Mouse (Mus musculus) limb, embryonic 12.5 days (tissue): Measurements from ENCODE around the gene Gpatch11. TPM values are rescaled to one million over a fixed set of nuclear protein-coding genes. Genes with fewer than 3 reads are reported as not detected.
"Not testable (repeated sequence)": the region's sequence is repeated elsewhere in the genome, so short reads cannot be mapped to it uniquely, and the experiment has no call there.

Source experiments
- ATAC-seq: fragments of 200-750 bp; cut with Nextera tagmentation; 2 replicates; pipeline ENCODE4 v1.8.0; 2017; ENCODE audit warnings: low read depth, moderate TSS enrichment; ENCODE audit not compliant: insufficient number of reproducible peaks, insufficient read depth, low FRiP score, low TSS enrichment
- H3K27ac ChIP-seq: fragments of 300-500 bp; sonication (generic); 2 replicates; pipeline ENCODE4 v1.5.1; 2016; ENCODE audit warnings: mild to moderate bottlenecking, moderate library complexity
- H3K27me3 ChIP-seq: fragments of 300-500 bp; sonication (generic); 2 replicates; pipeline ENCODE4 v1.6.1; 2016; ENCODE audit warnings: mild to moderate bottlenecking, moderate library complexity
- H3K36me3 ChIP-seq: fragments of 300-500 bp; sonication (generic); 2 replicates; pipeline ENCODE4 v1.6.1; 2016; ENCODE audit warnings: mild to moderate bottlenecking, moderate library complexity
- H3K4me1 ChIP-seq: fragments of 300-500 bp; sonication (generic); replicated peaks from 2 replicates; pipeline ENCODE4 v1.6.1; 2016
- H3K4me2 ChIP-seq: fragments of 300-500 bp; sonication (generic); 2 replicates; pipeline ENCODE4 v1.6.1; 2016; ENCODE audit warnings: mild to moderate bottlenecking, moderate library complexity
- H3K4me3 ChIP-seq: fragments of 300-500 bp; sonication (generic); replicated peaks from 2 replicates; pipeline ENCODE4 v1.5.1; 2016; ENCODE audit warnings: mild to moderate bottlenecking
- H3K9ac ChIP-seq: fragments of 300-500 bp; sonication (generic); replicated peaks from 2 replicates; pipeline ENCODE4 v1.6.1; 2016; ENCODE audit warnings: mild to moderate bottlenecking, moderate library complexity
- H3K9me3 ChIP-seq: fragments of 300-500 bp; sonication (generic); 2 replicates; pipeline ENCODE4 v1.6.1; 2016; ENCODE audit warnings: mild to moderate bottlenecking, moderate library complexity
- WGBS: fragments of 180-500 bp; shearing (Covaris S2); methylation state at CpG from one replicate; pipeline ENCODE4 v1.1.7; 2016; 5-methylcytosine and 5-hydroxymethylcytosine counted together
- polyA plus RNA-seq: library from polyadenylated mRNA; unstranded; fragments of >200 nt; fragmentation: Nextera tagmentation; extraction: Ambion mirVana; gene quantifications from 2 replicates; pipeline ENCODE4 v1.2.1, GENCODE M21; 2016

Gene Gpatch11
- 48.2 and 52.4 TPM in 2 replicates for polyA plus RNA-seq

DNA sequence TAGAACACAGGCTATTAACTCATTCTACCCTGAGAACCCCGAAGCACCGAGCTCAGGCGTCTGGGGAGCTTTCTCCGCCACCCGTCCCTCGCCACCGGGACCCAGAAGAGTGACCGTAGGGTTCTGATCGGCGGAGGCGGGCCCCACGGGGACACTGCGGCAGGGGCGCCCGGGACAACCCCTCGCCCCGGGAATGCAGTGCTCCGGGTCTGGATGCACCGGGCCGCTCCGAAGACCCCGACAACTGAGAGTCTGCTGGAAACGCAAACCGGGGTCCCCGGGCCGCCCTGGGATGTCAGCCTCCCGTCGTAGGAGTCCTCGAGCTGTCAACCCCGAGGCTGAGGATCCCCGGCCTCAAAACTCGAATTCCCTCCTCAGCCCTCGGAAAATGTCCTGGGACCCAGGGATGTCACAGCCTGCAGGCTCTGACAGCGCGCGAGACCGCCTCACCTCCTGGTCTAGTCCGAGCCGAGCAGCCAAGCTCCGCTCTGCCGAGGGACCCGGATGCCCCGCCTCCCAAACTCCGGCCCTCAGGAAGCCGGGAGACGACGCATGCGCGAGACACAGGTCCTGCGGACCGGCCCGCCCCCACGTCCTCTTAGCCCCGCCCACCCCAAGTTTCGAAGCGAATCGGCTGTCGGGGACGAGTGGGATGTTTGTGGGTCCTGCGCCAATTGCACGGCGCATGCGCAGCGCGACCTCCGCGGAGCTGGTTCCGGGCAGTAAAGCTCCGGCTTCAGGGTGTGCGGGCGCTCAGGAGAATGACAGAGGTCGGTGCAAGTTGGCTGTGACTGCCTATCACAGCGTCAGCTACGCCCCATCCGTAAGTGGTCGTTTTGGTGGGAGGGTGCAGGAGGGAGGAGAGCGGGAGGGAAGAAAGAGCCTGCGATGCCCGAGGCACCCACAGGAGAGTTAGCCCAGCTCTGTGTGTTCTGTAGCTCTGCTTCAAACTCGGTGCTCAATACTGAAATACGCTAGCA lies at the start of gene Gpatch11, which contains the start of gene Heatr5b:
Gene Gpatch11 (plus strand): TSS at position 712 of the 980 bp plus-strand sequence.
Gene Heatr5b (minus strand): TSS at position 509 of the 980 bp plus-strand sequence.
- H3K27me3 ChIP-seq: no peaks in the 10 kb centered on the region
- H3K9me3 ChIP-seq: no peaks in the 10 kb centered on the region
- H3K9ac ChIP-seq: peak within 1 kb of the TSS; percentile 86
- H3K36me3 ChIP-seq: peaks cover 34% of the 10 kb centered on the region
- H3K4me2 ChIP-seq: peak within 1 kb of the TSS; percentile 82
- peak within 1 kb of the TSS; percentile 87 for H3K27ac ChIP-seq
- H3K4me1 ChIP-seq: peaks cover 10% of the 10 kb centered on the region
- WGBS: under 1% methylated on average over 81 of the region's 81 CpGs
- ATAC-seq: peak; percentile 99
- peak within 1 kb of the TSS; percentile 84 for H3K4me3 ChIP-seq

DNA sequence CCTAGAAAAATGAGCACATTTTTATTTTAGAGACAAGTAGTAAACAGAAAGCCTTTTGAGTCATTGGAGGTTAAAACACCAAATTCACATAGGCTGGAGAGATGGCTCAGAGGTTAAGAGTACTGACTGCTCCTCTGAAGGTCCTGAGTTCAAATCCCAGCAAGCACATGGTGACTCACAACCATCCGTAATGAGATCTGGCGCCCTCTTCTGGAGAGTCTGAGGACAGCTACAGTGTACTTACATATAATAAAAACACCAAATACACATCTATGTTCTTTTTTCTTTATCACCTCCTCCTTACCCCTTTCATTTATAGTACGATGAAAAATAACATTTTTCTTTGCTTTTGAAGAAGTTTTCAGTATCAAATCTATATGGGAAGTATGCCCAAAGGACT lies 47.1 kb upstream of the Gpatch11 start:
- not testable (repeated sequence) for H3K9ac ChIP-seq, H3K27ac ChIP-seq, H3K4me2 ChIP-seq, H3K27me3 ChIP-seq, H3K4me3 ChIP-seq, ATAC-seq, H3K9me3 ChIP-seq, H3K4me1 ChIP-seq
- 76% methylated on average over 3 of the region's 3 CpGs for WGBS
- H3K36me3 ChIP-seq: peaks cover 47% of the 10 kb centered on the region

DNA sequence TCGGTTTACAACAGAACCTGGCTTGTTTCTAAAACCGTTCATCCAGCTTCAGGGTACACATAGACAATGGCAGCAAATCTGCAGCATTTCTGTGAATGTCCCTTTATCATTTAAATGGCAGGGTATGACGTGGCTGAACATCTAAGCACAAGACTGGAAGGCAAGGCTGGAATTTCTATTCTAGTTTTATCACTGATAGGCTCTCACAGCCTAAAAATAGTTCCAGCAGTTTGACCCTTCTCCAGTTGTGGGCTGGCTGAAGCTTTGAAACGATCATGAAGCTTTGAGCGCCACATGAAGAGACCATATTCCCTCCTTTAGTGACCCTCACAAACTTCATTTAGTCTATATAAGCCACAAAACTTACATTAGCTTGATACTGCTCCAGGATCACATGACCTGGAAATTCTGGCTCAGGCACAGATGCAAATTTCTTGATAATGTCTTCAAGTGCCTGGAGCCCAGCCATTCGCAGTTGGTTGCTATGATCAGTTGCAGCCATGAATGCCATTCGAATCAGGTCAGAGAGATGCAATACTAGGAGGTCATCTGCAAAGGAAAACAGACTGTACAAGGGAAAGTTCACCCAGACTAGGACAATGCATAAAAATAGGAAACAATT lies 44.2 kb upstream of the Gpatch11 start:
- Histone ChIP-seq H3K27ac (no peak overlapping the region), H3K36me3 (peaks cover 60% of the 10 kb centered on the region)
- WGBS: 87% methylated on average over 7 of the region's 7 CpGs

DNA sequence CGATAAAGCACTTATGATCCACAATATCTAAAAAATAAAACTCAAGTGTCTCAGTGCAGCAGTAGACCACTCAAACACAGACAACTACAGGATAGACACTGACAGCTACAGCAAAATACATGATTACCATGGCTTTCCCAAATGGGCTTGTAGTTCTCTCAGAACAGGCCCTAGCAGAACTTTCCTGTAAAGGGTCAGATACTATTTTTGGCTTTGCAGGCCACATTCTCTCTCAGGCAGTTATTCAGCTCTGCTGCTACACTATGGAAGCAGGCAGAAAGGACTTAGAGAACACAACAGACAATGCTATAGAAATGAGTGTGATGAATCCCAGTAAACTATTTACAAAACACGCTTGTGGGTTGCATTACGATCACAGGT lies 43.7 kb upstream of the Gpatch11 start:
- no peak overlapping the region for H3K4me3 ChIP-seq

More for the DNA sequence above, 44.2 kb upstream of the Gpatch11 start:
- no peaks in the 10 kb centered on the region for H3K4me1 ChIP-seq
- H3K4me3 ChIP-seq: no peak overlapping the region
- ATAC-seq: no peak
- H3K9me3 ChIP-seq: no peaks in the 10 kb centered on the region
- H3K4me2 ChIP-seq: no peak overlapping the region
- no peak overlapping the region for H3K9ac ChIP-seq
- no peaks in the 10 kb centered on the region for H3K27me3 ChIP-seq

DNA sequence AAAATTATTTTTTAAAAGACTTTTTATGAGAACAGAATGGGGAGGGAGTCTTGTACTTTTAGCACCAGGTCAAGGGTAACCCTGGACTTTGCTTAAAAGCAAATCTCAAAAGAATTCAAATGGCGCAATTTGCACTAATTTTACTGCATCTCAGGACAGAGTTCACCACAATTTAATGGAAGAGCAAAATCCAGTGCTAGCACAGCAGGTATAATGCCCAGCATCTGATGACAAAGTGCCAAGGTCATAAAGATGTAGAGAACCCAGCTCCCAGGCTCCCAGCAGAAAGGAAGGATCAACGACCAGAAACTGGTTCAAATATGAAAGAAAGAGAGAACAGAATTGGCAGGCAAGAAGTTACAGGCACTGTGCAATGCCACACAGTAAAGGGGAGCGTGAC lies 43.2 kb upstream of the Gpatch11 start:
- Histone ChIP-seq H3K27ac (no peak overlapping the region), H3K9me3 (no peaks in the 10 kb centered on the region), H3K27me3 (no peaks in the 10 kb centered on the region), H3K4me3 (no peak overlapping the region), H3K9ac (no peak overlapping the region), H3K36me3 (peaks cover 70% of the 10 kb centered on the region), H3K4me2 (no peak overlapping the region), H3K4me1 (no peaks in the 10 kb centered on the region)
- 74% methylated on average over 3 of the region's 3 CpGs for WGBS
- ATAC-seq: no peak

More for the DNA sequence above, 43.7 kb upstream of the Gpatch11 start:
- Histone ChIP-seq H3K9ac (no peak overlapping the region), H3K9me3 (no peaks in the 10 kb centered on the region), H3K4me1 (no peaks in the 10 kb centered on the region), H3K27me3 (no peaks in the 10 kb centered on the region), H3K27ac (no peak overlapping the region), H3K36me3 (peaks cover 65% of the 10 kb centered on the region), H3K4me2 (no peak overlapping the region)
- 94% methylated on average over 3 of the region's 3 CpGs for WGBS
- no peak for ATAC-seq

DNA sequence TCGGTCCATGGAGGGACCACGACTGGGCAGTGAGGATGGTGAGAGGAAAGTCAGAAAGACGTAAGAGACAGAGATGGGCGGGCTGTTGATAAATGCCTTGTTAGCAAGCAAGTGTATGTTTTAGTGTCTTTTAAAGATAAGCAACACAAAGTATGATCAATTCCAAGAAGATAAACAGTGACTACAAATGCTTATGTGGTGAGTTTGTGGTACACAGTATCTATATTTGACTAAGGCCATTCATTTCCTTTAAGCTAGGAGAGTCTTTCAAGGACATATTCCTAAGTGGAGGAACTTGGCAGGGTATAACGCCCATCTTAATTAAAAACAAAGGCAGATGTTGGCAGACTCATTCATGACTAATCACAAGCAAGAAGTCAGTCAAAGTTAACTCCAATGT lies 41.0 kb upstream of the Gpatch11 start:
- H3K9me3 ChIP-seq: no peaks in the 10 kb centered on the region
- no peaks in the 10 kb centered on the region for H3K27me3 ChIP-seq
- H3K9ac ChIP-seq: no peak overlapping the region
- no peak overlapping the region for H3K4me3 ChIP-seq
- no peak overlapping the region for H3K4me2 ChIP-seq
- H3K4me1 ChIP-seq: no peaks in the 10 kb centered on the region
- H3K36me3 ChIP-seq: peaks cover 78% of the 10 kb centered on the region
- ATAC-seq: no peak
- H3K27ac ChIP-seq: no peak overlapping the region
- WGBS: 87% methylated on average over 5 of the region's 5 CpGs

DNA sequence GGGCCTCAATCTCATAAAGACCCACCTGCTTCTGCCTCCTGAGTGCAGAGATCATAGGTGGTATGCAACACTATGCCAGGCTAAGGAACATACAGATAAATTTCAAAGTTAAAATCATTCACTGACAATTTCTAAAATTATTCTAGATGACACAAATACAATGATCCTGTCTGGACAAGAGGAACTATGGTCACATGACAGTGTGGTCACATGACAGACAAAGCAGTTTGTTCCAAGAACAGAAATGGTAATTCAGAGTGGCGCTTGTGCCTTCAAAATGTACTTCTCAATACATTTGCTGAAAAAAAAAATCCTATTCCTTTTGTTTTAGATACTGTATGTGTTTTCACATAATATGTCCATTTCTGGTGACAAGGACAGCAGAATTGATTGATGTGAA lies 38.1 kb upstream of the Gpatch11 start:
- H3K9ac ChIP-seq: no peak overlapping the region
- 93% methylated on average over 1 of the region's 1 CpGs for WGBS
- H3K27ac ChIP-seq: no peak overlapping the region
- no peak overlapping the region for H3K4me3 ChIP-seq
- no peak overlapping the region for H3K4me2 ChIP-seq
- no peaks in the 10 kb centered on the region for H3K27me3 ChIP-seq
- no peaks in the 10 kb centered on the region for H3K4me1 ChIP-seq
- no peaks in the 10 kb centered on the region for H3K9me3 ChIP-seq
- no peak for ATAC-seq
- H3K36me3 ChIP-seq: peaks cover 76% of the 10 kb centered on the region

DNA sequence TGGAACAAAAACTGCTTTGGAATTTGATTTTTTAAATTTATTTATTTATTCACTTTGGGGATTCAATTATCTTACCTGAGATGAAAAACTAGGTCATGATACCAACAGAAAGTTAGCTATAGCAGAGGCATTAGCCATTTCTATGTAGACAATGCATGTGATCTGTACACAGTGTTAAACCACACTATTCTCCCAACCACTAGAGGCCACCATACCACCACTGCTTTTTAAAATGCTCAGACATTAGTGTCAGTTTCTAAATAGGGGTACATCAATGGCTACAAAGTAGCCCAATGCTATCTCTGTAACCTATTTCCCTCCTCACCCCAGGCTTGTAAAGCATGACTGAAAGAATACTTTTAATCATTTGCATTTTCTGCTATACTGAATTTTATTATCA lies 26.3 kb upstream of the Gpatch11 start:
- no peak overlapping the region for H3K9ac ChIP-seq
- no peak for ATAC-seq
- H3K9me3 ChIP-seq: no peaks in the 10 kb centered on the region
- H3K4me2 ChIP-seq: no peak overlapping the region
- no peak overlapping the region for H3K4me3 ChIP-seq
- H3K4me1 ChIP-seq: no peaks in the 10 kb centered on the region
- no peaks in the 10 kb centered on the region for H3K27me3 ChIP-seq
- H3K27ac ChIP-seq: no peak overlapping the region
- peaks cover 58% of the 10 kb centered on the region for H3K36me3 ChIP-seq

DNA sequence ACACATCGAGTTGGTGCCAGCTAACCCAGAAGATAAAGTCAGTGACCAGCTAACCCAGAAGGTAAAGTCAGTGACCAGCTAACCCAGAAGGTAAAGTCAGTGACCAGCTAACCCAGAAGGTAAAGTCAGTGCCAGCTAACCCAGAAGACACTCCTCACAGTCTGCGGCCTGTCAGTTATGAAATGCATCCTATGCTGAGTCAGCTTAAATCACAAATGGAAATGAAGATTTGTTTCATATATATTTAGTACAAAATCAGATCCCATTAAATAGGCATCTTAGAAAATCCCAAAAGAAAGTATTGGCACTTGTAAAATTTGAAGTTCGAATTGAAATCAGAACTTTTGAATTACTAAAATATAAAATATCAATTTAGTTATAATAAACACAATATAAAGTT lies 25.8 kb upstream of the Gpatch11 start:
- H3K4me3 ChIP-seq: no peak overlapping the region
- no peaks in the 10 kb centered on the region for H3K27me3 ChIP-seq
- no peaks in the 10 kb centered on the region for H3K9me3 ChIP-seq
- H3K9ac ChIP-seq: no peak overlapping the region
- no peaks in the 10 kb centered on the region for H3K4me1 ChIP-seq
- peaks cover 60% of the 10 kb centered on the region for H3K36me3 ChIP-seq
- H3K4me2 ChIP-seq: no peak overlapping the region
- no peak overlapping the region for H3K27ac ChIP-seq
- 90% methylated on average over 3 of the region's 3 CpGs for WGBS
- no peak for ATAC-seq

DNA sequence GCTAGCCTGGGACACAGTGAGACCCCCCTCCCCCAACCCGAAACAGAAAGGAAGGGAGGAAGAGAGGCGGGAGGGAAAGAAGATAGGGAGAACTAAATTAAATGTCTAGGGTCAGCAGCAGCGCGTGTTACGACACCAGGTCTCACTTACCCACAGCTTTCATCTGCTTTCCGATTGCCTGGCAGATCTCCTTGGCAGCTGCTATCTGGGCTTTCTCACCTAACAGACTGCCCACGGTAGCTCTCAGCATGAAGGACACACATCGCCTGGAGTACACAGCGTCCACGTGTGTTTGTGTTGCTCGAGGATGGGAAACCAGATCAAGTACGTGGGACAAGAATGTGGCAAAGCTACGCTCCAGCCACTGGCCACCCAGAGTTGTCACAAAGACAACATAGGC lies 11.0 kb upstream of the Gpatch11 start:
- Histone ChIP-seq H3K36me3 (peaks cover 75% of the 10 kb centered on the region), H3K4me1 (no peaks in the 10 kb centered on the region), H3K9me3 (no peaks in the 10 kb centered on the region), H3K9ac (no peak overlapping the region), H3K4me2 (no peak overlapping the region), H3K27me3 (no peaks in the 10 kb centered on the region), H3K4me3 (no peak overlapping the region), H3K27ac (no peak overlapping the region)
- ATAC-seq: no peak
- 83% methylated on average over 13 of the region's 13 CpGs for WGBS

DNA sequence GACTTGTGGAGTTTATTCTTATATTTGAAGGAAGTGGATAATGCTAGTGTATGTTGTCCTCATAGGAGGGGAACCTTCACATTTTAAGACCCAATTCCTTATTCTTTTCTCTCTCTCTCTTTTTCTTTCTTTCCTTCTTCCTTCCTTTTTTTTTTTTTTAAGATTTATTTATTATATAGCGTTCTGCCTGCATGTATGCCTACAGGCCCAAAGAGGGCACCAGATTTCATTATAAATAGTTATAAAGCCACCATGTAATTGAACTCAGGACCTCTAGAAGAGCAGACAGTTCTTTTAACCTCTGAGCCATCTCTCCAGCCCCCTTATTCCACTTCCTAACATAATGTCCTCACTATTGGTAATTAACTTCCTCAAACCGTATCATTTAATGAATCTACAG lies 689 bp downstream of the Gpatch11 start:
- WGBS: 23% methylated on average over 2 of the region's 2 CpGs
- Histone ChIP-seq H3K27ac (peak overlapping the region; percentile 87), H3K27me3 (no peaks in the 10 kb centered on the region), H3K9ac (peak overlapping the region; percentile 66), H3K4me3 (peak overlapping the region; percentile 84), H3K4me1 (peaks cover 10% of the 10 kb centered on the region), H3K36me3 (peaks cover 31% of the 10 kb centered on the region), H3K4me2 (peak overlapping the region; percentile 82), H3K9me3 (no peaks in the 10 kb centered on the region)
- no peak for ATAC-seq
